Mouse (Mus musculus) v-Abl transformed pro-B cells (cell line): Measurements from ENCODE around the gene Nup54.

ENCODE experiments used
- in situ Hi-C, 2 experiments: fragments of 400-800 bp; cut with MboI; formaldehyde crosslinking; loops; one replicate each; pipeline ENCODE4 v1.15.1; 2025; ENCODE audit not compliant: unreplicated experiment in 2 of 2

Nup54 gene

GRCm38 (mm10) chr5:92424126-92424525 is 10.9 kb downstream of the Nup54 start:
- in situ Hi-C loops, result no loop called here

GRCm38 (mm10) chr5:92413982-92414375 is 21.0 kb downstream of the Nup54 start:
- in situ Hi-C loops, result no loop called here

GRCm38 (mm10) chr5:92413271-92413981 is 21.6 kb downstream of the Nup54 start:
- in situ Hi-C loops, result no loop called here

GRCm38 (mm10) chr5:92411461-92412140 is 23.4 kb downstream of the Nup54 start:
- in situ Hi-C loops, result no loop called here

GRCm38 (mm10) chr5:92410486-92410885 is 24.5 kb downstream of the Nup54 start:
- in situ Hi-C loops, result no loop called here

- in situ Hi-C loops, result no loop called here
These were observed 25.5 kb downstream of the Nup54 start for GRCm38 (mm10) chr5:92409361-92410155.

- in situ Hi-C loops, result no loop called here
These were observed 30.7 kb downstream of the Nup54 start for GRCm38 (mm10) chr5:92404400-92404678.

- in situ Hi-C loops, result no loop called here
These were observed 31.2 kb downstream of the Nup54 start for GRCm38 (mm10) chr5:92403562-92404399.

GRCm38 (mm10) chr5:92402816-92403215 is 32.2 kb downstream of the Nup54 start:
- in situ Hi-C loops, result no loop called here

- in situ Hi-C loops, result loop anchor here (25.0 kb wide), 2 partner anchors 936 to 1736 kb away; no protein-coding TSS in a partner anchor
These were observed 36.9 kb downstream of the Nup54 start for GRCm38 (mm10) chr5:92398153-92398552.

GRCm38 (mm10) chr5:92396476-92396875 is 38.5 kb downstream of the Nup54 start:
- in situ Hi-C loops, result loop anchor here (25.0 kb wide), 2 partner anchors 934 to 1734 kb away; no protein-coding TSS in a partner anchor

GRCm38 (mm10) chr5:92395764-92396163 is 39.3 kb downstream of the Nup54 start:
- in situ Hi-C loops, result loop anchor here (25.0 kb wide), 2 partner anchors 933 to 1733 kb away; no protein-coding TSS in a partner anchor

- in situ Hi-C loops, result loop anchor here (25.0 kb wide), 2 partner anchors 932 to 1732 kb away; no protein-coding TSS in a partner anchor
These were observed 41.2 kb downstream of the Nup54 start for GRCm38 (mm10) chr5:92393863-92394262.

GRCm38 (mm10) chr5:92392542-92392941 is 42.5 kb downstream of the Nup54 start:
- in situ Hi-C loops, result loop anchor here (25.0 kb wide), 2 partner anchors 930 to 1730 kb away; no protein-coding TSS in a partner anchor

- in situ Hi-C loops, result loop anchor here (25.0 kb wide), 2 partner anchors 928 to 1728 kb away; no protein-coding TSS in a partner anchor
These were observed 44.4 kb downstream of the Nup54 start for GRCm38 (mm10) chr5:92390615-92391014.

- in situ Hi-C loops, result loop anchor here (10.0 to 25.0 kb wide), 5 partner anchors 265 to 1728 kb away; no protein-coding TSS in a partner anchor
These were observed 45.0 kb downstream of the Nup54 start for GRCm38 (mm10) chr5:92389977-92390376.

GRCm38 (mm10) chr5:92387433-92387832 is 47.6 kb downstream of the Nup54 start:
- in situ Hi-C loops, result loop anchor here (10.0 to 25.0 kb wide), 5 partner anchors 267 to 1725 kb away; no protein-coding TSS in a partner anchor

- in situ Hi-C loops, result loop anchor here (10.0 to 25.0 kb wide), 5 partner anchors 268 to 1724 kb away; no protein-coding TSS in a partner anchor
These were observed 48.4 kb downstream of the Nup54 start for GRCm38 (mm10) chr5:92386643-92387042.

- in situ Hi-C loops, result loop anchor here (10.0 to 25.0 kb wide), 5 partner anchors 269 to 1724 kb away; no protein-coding TSS in a partner anchor
These were observed 48.9 kb downstream of the Nup54 start for GRCm38 (mm10) chr5:92386102-92386501.

- in situ Hi-C loops, result loop anchor here (5.0 to 25.0 kb wide), 7 partner anchors 73 to 1723 kb away; partner anchors contain the start of gene Sdad1 (in 1 of the 2)
These were observed 50.2 kb downstream of the Nup54 start for GRCm38 (mm10) chr5:92384855-92385254.
